Mouse (Mus musculus) C2C12 (cell line): ENCODE data around the gene Gfra4. TPM values are rescaled to one million over a fixed set of nuclear protein-coding genes. Genes with fewer than 3 reads are reported as not detected.
A peak's percentile ranks its signal among the peaks of the same experiment; 100 is the strongest.

Experiments used
- H3K27me3 ChIP-seq: one replicate; pipeline ENCODE4 v1.6.1; 2011; ENCODE audit not compliant: control insufficient read depth, insufficient read depth, insufficient read length
- H3K36me3 ChIP-seq: one replicate; pipeline ENCODE4 v1.6.1; 2011; ENCODE audit not compliant: control insufficient read depth, insufficient read depth
- H3K4me3 ChIP-seq: one replicate; pipeline ENCODE4 v1.5.1; 2011; ENCODE audit warnings: mild to moderate bottlenecking, control low read depth; ENCODE audit not compliant: poor library complexity, insufficient read depth, severe bottlenecking
- H3K79me2 ChIP-seq: one replicate; pipeline ENCODE4 v1.6.1; 2011; ENCODE audit not compliant: control insufficient read depth, insufficient read depth
- H3K79me3 ChIP-seq: one replicate; pipeline ENCODE4 v1.6.1; 2011; ENCODE audit warnings: low read depth, control low read depth
- H3ac ChIP-seq: one replicate; pipeline ENCODE3; 2011; ENCODE audit warnings: low read depth; ENCODE audit not compliant: control insufficient read depth, insufficient read length
- CEBPB ChIP-seq: IDR thresholded peaks from one replicate; pipeline ENCODE4 v1.6.1; 2011; ENCODE audit warnings: low read depth, mild to moderate bottlenecking, control low read depth, moderate library complexity
- CTCF ChIP-seq: IDR thresholded peaks from one replicate; pipeline ENCODE4 v1.5.1; 2011; ENCODE audit not compliant: control insufficient read depth, insufficient read depth, insufficient read length
- FOSL1 ChIP-seq: IDR thresholded peaks from one replicate; pipeline ENCODE4 v1.8.0; 2011; ENCODE audit warnings: mild to moderate bottlenecking, low read length; ENCODE audit not compliant: poor library complexity, insufficient read depth, severe bottlenecking
- MAX ChIP-seq: IDR thresholded peaks from one replicate; pipeline ENCODE4 v1.6.1; 2011; ENCODE audit warnings: mild to moderate bottlenecking, control low read depth
- MYOD1 ChIP-seq: IDR thresholded peaks from one replicate; pipeline ENCODE4 v1.6.1; 2011; ENCODE audit warnings: low read depth; ENCODE audit not compliant: control insufficient read depth, insufficient read length
- MYOG ChIP-seq: IDR thresholded peaks from one replicate; pipeline ENCODE4 v1.6.1; 2011; ENCODE audit not compliant: control insufficient read depth, insufficient read length; ENCODE audit errors: extremely low read depth
- USF1 ChIP-seq: IDR thresholded peaks from one replicate; pipeline ENCODE4 v1.6.1; 2011; ENCODE audit warnings: low read depth, mild to moderate bottlenecking, control low read depth, moderate library complexity
- polyA plus RNA-seq: library from polyadenylated mRNA; unstranded; fragments of >200 nt; fragmentation: generic; extraction: Trizol; gene quantifications from one replicate; pipeline ENCODE4 v1.2.1, GENCODE M21; 2012; ENCODE audit warnings: missing spikeins

The Gfra4 gene
- polyA plus RNA-seq, 1 experiment, result 0.33 TPM

- H3K79me3 ChIP-seq, result no peaks in the 10 kb centered on the region
- peaks cover 12% of the 10 kb centered on the region for H3K27me3 ChIP-seq
- TF ChIP-seq CTCF (no peak), MYOG (no peak), MYOD1 (no peak), FOSL1 (no peak), MAX (no peak), USF1 (no peak), CEBPB (no peak)
- no peak overlapping the region for H3K4me3 ChIP-seq
- H3K36me3 ChIP-seq, result no peaks in the 10 kb centered on the region
- H3ac ChIP-seq, result no peak overlapping the region
- H3K79me2 ChIP-seq, result no peaks in the 10 kb centered on the region
Observed at GRCm38 (mm10) chr2:131044354-131044852, 1.5 kb upstream of the Gfra4 start.

GRCm38 (mm10) chr2:131040854-131041825, 1.7 kb downstream of the Gfra4 start:
- H3K79me3 ChIP-seq, result no peaks in the 10 kb centered on the region
- H3K36me3 ChIP-seq, result no peaks in the 10 kb centered on the region
- H3ac ChIP-seq, result no peak overlapping the region
- H3K4me3 ChIP-seq, result no peak overlapping the region
- H3K27me3 ChIP-seq, result peaks cover 12% of the 10 kb centered on the region
- TF ChIP-seq USF1 (no peak), MAX (no peak), MYOD1 (no peak), CTCF (no peak), FOSL1 (no peak), CEBPB (no peak), MYOG (no peak)
- no peaks in the 10 kb centered on the region for H3K79me2 ChIP-seq

- Histone ChIP-seq H3K36me3 (no peaks in the 10 kb centered on the region), H3K27me3 (peaks cover 12% of the 10 kb centered on the region), H3ac (no peak overlapping the region), H3K4me3 (no peak overlapping the region), H3K79me2 (no peaks in the 10 kb centered on the region), H3K79me3 (no peaks in the 10 kb centered on the region)
- TF ChIP-seq CEBPB (no peak), MAX (no peak), MYOD1 (no peak), CTCF (no peak), MYOG (no peak), FOSL1 (no peak), USF1 (no peak)
Observed at GRCm38 (mm10) chr2:131038675-131039074, 4.2 kb downstream of the Gfra4 start.

- Histone ChIP-seq H3K36me3 (no peaks in the 10 kb centered on the region), H3K79me3 (no peaks in the 10 kb centered on the region), H3K79me2 (no peaks in the 10 kb centered on the region), H3K27me3 (peaks cover 12% of the 10 kb centered on the region), H3K4me3 (no peak overlapping the region), H3ac (no peak overlapping the region)
- no peak for TF ChIP-seq USF1
- no peak for TF ChIP-seq MAX
- no peak for TF ChIP-seq MYOD1
- no peak for TF ChIP-seq FOSL1
Observed at GRCm38 (mm10) chr2:131038197-131038596, 4.7 kb downstream of the Gfra4 start.

GRCm38 (mm10) chr2:131037226-131037990, 5.5 kb downstream of the Gfra4 start:
- TF ChIP-seq MAX (no peak), MYOG (no peak), FOSL1 (peak; percentile 5), CTCF (no peak), MYOD1 (peak; percentile 89), USF1 (no peak), CEBPB (no peak)
- H3K4me3 ChIP-seq, result no peak overlapping the region
- no peak overlapping the region for H3ac ChIP-seq
- no peaks in the 10 kb centered on the region for H3K79me2 ChIP-seq
- no peaks in the 10 kb centered on the region for H3K79me3 ChIP-seq
- H3K36me3 ChIP-seq, result no peaks in the 10 kb centered on the region
- peaks cover 12% of the 10 kb centered on the region for H3K27me3 ChIP-seq
